Mouse (Mus musculus): ENCODE data around the gene Gm28374. TPM values are rescaled to one million over a fixed set of nuclear protein-coding genes. Genes with fewer than 3 reads are reported as not detected.
A peak's percentile ranks its signal among the peaks of the same experiment; 100 is the strongest.

Gene Gm28374
- polyA plus RNA-seq, 1 experiment from 2014 or later: 2.1 TPM

- peaks cover 4% of the 10 kb centered on the region; the same call in 1 of the 2 replicates for H3K36me3 ChIP-seq (ENCODE audit: control insufficient read depth, insufficient read depth, low read length)
- H3K9ac ChIP-seq (ENCODE audit: low read length): peak within 1 kb of the TSS; percentile 86
- H3K4me1 ChIP-seq (ENCODE audit: control insufficient read depth, insufficient read depth, low read length): no peaks in the 10 kb centered on the region
- no peak within 1 kb of the TSS; the same call in 1 of the 2 replicates for H3K27ac ChIP-seq (replicated peaks; ENCODE audit: low read depth, low read length)
- no peaks in the 10 kb centered on the region for H3K27me3 ChIP-seq (ENCODE audit: control insufficient read depth, insufficient read depth, low read length)
- peak; percentile 81 for ATAC-seq (ENCODE audit: insufficient number of reproducible peaks, low FRiP score, low TSS enrichment, low read depth)
- H3K4me3 ChIP-seq (ENCODE audit: low read depth, low read length): peak within 1 kb of the TSS; percentile 62
- H3K4me2 ChIP-seq (ENCODE audit: low read depth, severe bottlenecking): peak within 1 kb of the TSS; percentile 69
- peak; percentile 88 for DNase-seq (ENCODE audit: low spot score)
- H3K9me3 ChIP-seq (ENCODE audit: control insufficient read depth, low read length): no peaks in the 10 kb centered on the region
- WGBS: 1% methylated on average over 33 of the region's 33 CpGs
Observed at GRCm38 (mm10) chr19:6076564-6077393, 5.3 kb downstream of the Gm28374 start, which contains the start of gene Vps51. TSS of gene Vps51 (minus strand) at chr19:6077231.

GRCm38 (mm10) chr19:6073889-6074288, 8.2 kb downstream of the Gm28374 start:
- H3K9me3 ChIP-seq (ENCODE audit: control insufficient read depth, low read length): no peaks in the 10 kb centered on the region
- peaks cover 15% of the 10 kb centered on the region; the same call in 1 of the 2 replicates for H3K36me3 ChIP-seq (ENCODE audit: control insufficient read depth, insufficient read depth, low read length)
- no peaks in the 10 kb centered on the region for H3K4me1 ChIP-seq (ENCODE audit: control insufficient read depth, insufficient read depth, low read length)
- no peak overlapping the region for H3K4me2 ChIP-seq (ENCODE audit: low read depth, severe bottlenecking)
- H3K27me3 ChIP-seq (ENCODE audit: control insufficient read depth, insufficient read depth, low read length): no peaks in the 10 kb centered on the region
- H3K9ac ChIP-seq (ENCODE audit: low read length): no peak overlapping the region
- 91% methylated on average over 5 of the region's 5 CpGs for WGBS
- DNase-seq (ENCODE audit: low spot score): no peak
- no peak overlapping the region for H3K4me3 ChIP-seq (ENCODE audit: low read depth, low read length)
- H3K27ac ChIP-seq (replicated peaks; ENCODE audit: low read depth, low read length): no peak overlapping the region
- no peak for ATAC-seq (ENCODE audit: insufficient number of reproducible peaks, low FRiP score, low TSS enrichment, low read depth)

- no peaks in the 10 kb centered on the region for H3K9me3 ChIP-seq (ENCODE audit: control insufficient read depth, low read length)
- 0 out of 2 replicates have a peak overlapping the region, but pooled peaks have one; percentile 1 for H3K4me3 ChIP-seq (ENCODE audit: low read depth, low read length)
- H3K4me2 ChIP-seq (ENCODE audit: low read depth, severe bottlenecking): no peak overlapping the region
- H3K4me1 ChIP-seq (ENCODE audit: control insufficient read depth, insufficient read depth, low read length): peaks cover 14% of the 10 kb centered on the region; the same call in 1 of the 2 replicates
- no peak overlapping the region for H3K9ac ChIP-seq (ENCODE audit: low read length)
- ATAC-seq (ENCODE audit: insufficient number of reproducible peaks, low FRiP score, low TSS enrichment, low read depth) (no peak), DNase-seq (ENCODE audit: low spot score) (no peak)
- H3K27me3 ChIP-seq (ENCODE audit: control insufficient read depth, insufficient read depth, low read length): no peaks in the 10 kb centered on the region
- H3K27ac ChIP-seq (replicated peaks; ENCODE audit: low read depth, low read length): no peak overlapping the region
- peaks cover 16% of the 10 kb centered on the region; the same call in 1 of the 2 replicates for H3K36me3 ChIP-seq (ENCODE audit: control insufficient read depth, insufficient read depth, low read length)
- WGBS: 94% methylated on average over 19 of the region's 19 CpGs
Observed at GRCm38 (mm10) chr19:6071261-6071660, 10.8 kb downstream of the Gm28374 start.

- H3K4me3 ChIP-seq (ENCODE audit: low read depth, low read length): no peak overlapping the region
- peaks cover 16% of the 10 kb centered on the region; the same call in 1 of the 2 replicates for H3K36me3 ChIP-seq (ENCODE audit: control insufficient read depth, insufficient read depth, low read length)
- ATAC-seq (ENCODE audit: insufficient number of reproducible peaks, low FRiP score, low TSS enrichment, low read depth) (no peak), DNase-seq (ENCODE audit: low spot score) (no peak)
- H3K4me2 ChIP-seq (ENCODE audit: low read depth, severe bottlenecking): no peak overlapping the region
- no peak overlapping the region for H3K27ac ChIP-seq (replicated peaks; ENCODE audit: low read depth, low read length)
- peaks cover 14% of the 10 kb centered on the region; the same call in 1 of the 2 replicates for H3K4me1 ChIP-seq (ENCODE audit: control insufficient read depth, insufficient read depth, low read length)
- no peak overlapping the region for H3K9ac ChIP-seq (ENCODE audit: low read length)
- no peaks in the 10 kb centered on the region for H3K27me3 ChIP-seq (ENCODE audit: control insufficient read depth, insufficient read depth, low read length)
- no peaks in the 10 kb centered on the region for H3K9me3 ChIP-seq (ENCODE audit: control insufficient read depth, low read length)
- 89% methylated on average over 31 of the region's 31 CpGs for WGBS
Observed at GRCm38 (mm10) chr19:6070571-6071250, 11.3 kb downstream of the Gm28374 start.

- Histone ChIP-seq H3K9me3 (ENCODE audit: control insufficient read depth, low read length) (no peaks in the 10 kb centered on the region), H3K4me2 (ENCODE audit: low read depth, severe bottlenecking) (no peak overlapping the region), H3K4me1 (ENCODE audit: control insufficient read depth, insufficient read depth, low read length) (peaks cover 14% of the 10 kb centered on the region; the same call in 1 of the 2 replicates), H3K36me3 (ENCODE audit: control insufficient read depth, insufficient read depth, low read length) (peaks cover 14% of the 10 kb centered on the region; the same call in 1 of the 2 replicates), H3K27me3 (ENCODE audit: control insufficient read depth, insufficient read depth, low read length) (no peaks in the 10 kb centered on the region), H3K9ac (ENCODE audit: low read length) (no peak overlapping the region), H3K27ac (replicated peaks; ENCODE audit: low read depth, low read length) (no peak overlapping the region), H3K4me3 (ENCODE audit: low read depth, low read length) (no peak overlapping the region)
- DNase-seq (ENCODE audit: low spot score) (no peak), ATAC-seq (ENCODE audit: insufficient number of reproducible peaks, low FRiP score, low TSS enrichment, low read depth) (no peak)
- WGBS: 92% methylated on average over 10 of the region's 10 CpGs
Observed at GRCm38 (mm10) chr19:6069851-6070250, 12.2 kb downstream of the Gm28374 start.

GRCm38 (mm10) chr19:6068951-6069350, 13.1 kb downstream of the Gm28374 start:
- ATAC-seq (ENCODE audit: insufficient number of reproducible peaks, low FRiP score, low TSS enrichment, low read depth): no peak
- Histone ChIP-seq H3K9me3 (ENCODE audit: control insufficient read depth, low read length) (no peaks in the 10 kb centered on the region), H3K4me1 (ENCODE audit: control insufficient read depth, insufficient read depth, low read length) (peaks cover 14% of the 10 kb centered on the region; the same call in 1 of the 2 replicates), H3K27me3 (ENCODE audit: control insufficient read depth, insufficient read depth, low read length) (no peaks in the 10 kb centered on the region), H3K4me2 (ENCODE audit: low read depth, severe bottlenecking) (no peak overlapping the region), H3K36me3 (ENCODE audit: control insufficient read depth, insufficient read depth, low read length) (peaks cover 12% of the 10 kb centered on the region; the same call in 1 of the 2 replicates), H3K9ac (ENCODE audit: low read length) (no peak overlapping the region), H3K27ac (replicated peaks; ENCODE audit: low read depth, low read length) (no peak overlapping the region), H3K4me3 (ENCODE audit: low read depth, low read length) (no peak overlapping the region)
- 88% methylated on average over 4 of the region's 4 CpGs for WGBS
- no peak for DNase-seq (ENCODE audit: low spot score)

- Histone ChIP-seq H3K4me3 (ENCODE audit: low read depth, low read length) (peak within 1 kb of the TSS; percentile 54), H3K9ac (ENCODE audit: low read length) (peak within 1 kb of the TSS; percentile 57), H3K27me3 (ENCODE audit: control insufficient read depth, insufficient read depth, low read length) (no peaks in the 10 kb centered on the region), H3K36me3 (ENCODE audit: control insufficient read depth, insufficient read depth, low read length) (peaks cover 12% of the 10 kb centered on the region; the same call in 1 of the 2 replicates), H3K9me3 (ENCODE audit: control insufficient read depth, low read length) (no peaks in the 10 kb centered on the region), H3K4me2 (ENCODE audit: low read depth, severe bottlenecking) (peak within 1 kb of the TSS; percentile 96), H3K27ac (replicated peaks; ENCODE audit: low read depth, low read length) (peak within 1 kb of the TSS; percentile 75; the same call in 1 of the 2 replicates), H3K4me1 (ENCODE audit: control insufficient read depth, insufficient read depth, low read length) (peaks cover 14% of the 10 kb centered on the region; the same call in 1 of the 2 replicates)
- DNase-seq (ENCODE audit: low spot score) (peak; percentile 90), ATAC-seq (ENCODE audit: insufficient number of reproducible peaks, low FRiP score, low TSS enrichment, low read depth) (peak; percentile 89)
- 10% methylated on average over 33 of the region's 33 CpGs for WGBS
Observed at GRCm38 (mm10) chr19:6067724-6068415, 14.2 kb downstream of the Gm28374 start, which contains the start of gene Tm7sf2. TSS of gene Tm7sf2 (minus strand) at chr19:6068373.
